Mouse (Mus musculus) CH12.LX (cell line): ENCODE measurements around the gene Il17rd.

Experiments used
- CHD1 ChIP-seq: IDR thresholded peaks from 2 replicates; pipeline ENCODE4 v1.6.1; 2012; ENCODE audit warnings: low read depth, low read length, improper control_type of control experiment, inconsistent platforms
- CHD2 ChIP-seq: IDR thresholded peaks from 2 replicates; pipeline ENCODE4 v1.6.1; 2011; ENCODE audit warnings: low read length, improper control_type of control experiment
- CTCF ChIP-seq, 2 experiments: IDR thresholded peaks in 1 of 2; conservative IDR thresholded peaks in 1 of 2; 2 replicates each; pipeline ENCODE4 v1.5.1; 2011 to 2012; ENCODE audit warnings: low read depth in 2 of 2, low read length in 2 of 2, improper control_type of control experiment in 1 of 2, inconsistent platforms in 1 of 2, mild to moderate bottlenecking in 1 of 2, moderate library complexity in 1 of 2
- ELF1 ChIP-seq: IDR thresholded peaks from 2 replicates; pipeline ENCODE4 v1.6.1; 2014; ENCODE audit warnings: low read depth, mild to moderate bottlenecking, inconsistent platforms, low read length, improper control_type of control experiment
- JUN ChIP-seq: IDR thresholded peaks from 2 replicates; pipeline ENCODE4 v1.6.1; 2011; ENCODE audit warnings: low read depth, mild to moderate bottlenecking, low read length, improper control_type of control experiment, moderate library complexity; ENCODE audit not compliant: insufficient read depth
- NELFE ChIP-seq: IDR thresholded peaks from 2 replicates; pipeline ENCODE4 v1.6.1; 2011; ENCODE audit warnings: low read depth, low read length, improper control_type of control experiment
- POLR2A ChIP-seq: IDR thresholded peaks from 2 replicates; pipeline ENCODE4 v1.6.1; 2011; ENCODE audit warnings: low read depth, mild to moderate bottlenecking, improper control_type of control experiment, low read length
- RCOR1 ChIP-seq: conservative IDR thresholded peaks from 2 replicates; pipeline ENCODE4 v1.6.1; 2012; ENCODE audit warnings: low read depth, mild to moderate bottlenecking, inconsistent platforms, low read length, improper control_type of control experiment
- SMC3 ChIP-seq: IDR thresholded peaks from 2 replicates; pipeline ENCODE4 v1.6.1; 2011; ENCODE audit warnings: low read depth, low read length, improper control_type of control experiment
- ZMIZ1 ChIP-seq: IDR thresholded peaks from 2 replicates; pipeline ENCODE4 v1.6.1; 2012; ENCODE audit warnings: low read depth, mild to moderate bottlenecking, inconsistent platforms, low read length, improper control_type of control experiment

GRCm38 (mm10) chr14:27108748-27109504 is 70.2 kb downstream of the Il17rd start:
- TF ChIP-seq CHD2 (no peak), CTCF (conservative IDR thresholded peaks at IDR 0.05 in 1 of 2, IDR thresholded peaks at IDR 0.05 in 1 of 2; ENCODE audit: low read depth in 2 of 2, low read length in 2 of 2) (peak in 1 of 2 experiments; percentile 74; a peak in 2 of 4 replicates), SMC3 (peak; percentile 74), CHD1 (no peak), POLR2A (no peak), ZMIZ1 (no peak), NELFE (no peak), ELF1 (no peak), RCOR1 (no peak), JUN (no peak)
